Mouse (Mus musculus): ENCODE results near the gene Aqp1.

- TF ChIP-seq CTCF (IDR thresholded peaks at IDR 0.05; ENCODE audit: low read depth, low read length), result no peak
- TF ChIP-seq TAL1 (conservative IDR thresholded peaks at IDR 0.05; ENCODE audit: low read depth, low read length), result no peak
- no peak for TF ChIP-seq GATA1 (IDR thresholded peaks at IDR 0.05; ENCODE audit: borderline replicate concordance, low read length)
- TF ChIP-seq POLR2AphosphoS5 (IDR thresholded peaks at IDR 0.05; ENCODE audit: insufficient replicate concordance, low read depth, low read length), result no peak
Observed at GRCm38 (mm10) chr6:55396176-55396575, 59.9 kb downstream of the Aqp1 start.

Data from G1E (cell line).